Mouse (Mus musculus) forebrain, postnatal 0 days (tissue): ENCODE results near the gene Cntn5. TPM values are rescaled to one million over a fixed set of nuclear protein-coding genes. Genes with fewer than 3 reads are reported as not detected.

Source experiments
- ATAC-seq: fragments of 200-750 bp; cut with Nextera tagmentation; 2 replicates; pipeline ENCODE4 v1.8.0; 2017; ENCODE audit warnings: mild to moderate bottlenecking, moderate library complexity
- DNase-seq: peaks from one replicate; pipeline ENCODE4 v3.0.0-alpha.2; 2015
- H3K27ac ChIP-seq: fragments of 300-500 bp; sonication (generic); 2 replicates; pipeline ENCODE4 v1.5.1; 2014; ENCODE audit warnings: low read depth, mild to moderate bottlenecking, antibody characterized with exemption, low read length, moderate library complexity, mixed read lengths
- H3K27me3 ChIP-seq: fragments of 300-500 bp; sonication (generic); 2 replicates; pipeline ENCODE4 v1.6.1; 2014; ENCODE audit warnings: mild to moderate bottlenecking, low read length, mixed read lengths; ENCODE audit not compliant: insufficient read depth
- H3K36me3 ChIP-seq: fragments of 300-500 bp; sonication (generic); 2 replicates; pipeline ENCODE4 v1.6.1; 2014; ENCODE audit warnings: mild to moderate bottlenecking, moderate library complexity; ENCODE audit not compliant: insufficient read depth
- H3K4me1 ChIP-seq: fragments of 300-500 bp; sonication (generic); 2 replicates; pipeline ENCODE4 v1.6.1; 2014; ENCODE audit warnings: antibody characterized with exemption; ENCODE audit not compliant: insufficient read depth
- H3K4me2 ChIP-seq: fragments of 300-500 bp; sonication (generic); 2 replicates; pipeline ENCODE4 v1.6.1; 2014; ENCODE audit warnings: low read depth, mild to moderate bottlenecking, moderate library complexity
- H3K4me3 ChIP-seq: fragments of 300-500 bp; sonication (generic); 2 replicates; pipeline ENCODE4 v1.5.1; 2014; ENCODE audit warnings: low read depth, low read length, mixed read lengths
- H3K9ac ChIP-seq: fragments of 300-500 bp; sonication (generic); 2 replicates; pipeline ENCODE4 v1.6.1; 2014; ENCODE audit warnings: mild to moderate bottlenecking
- H3K9me3 ChIP-seq: fragments of 300-500 bp; sonication (generic); 2 replicates; pipeline ENCODE4 v1.6.1; 2016; ENCODE audit warnings: low read length
- CTCF ChIP-seq: sonication (generic); IDR thresholded peaks from 2 replicates; pipeline ENCODE4 v1.5.1; 2016; ENCODE audit warnings: antibody characterized with exemption, control low read depth, low read depth
- WGBS: fragments of 180-500 bp; shearing (Covaris S2); extraction: QIAGEN DNeasy Blood & Tissue Kit; methylation state at CpG from one replicate; pipeline ENCODE4 v1.1.7; 2014; 5-methylcytosine and 5-hydroxymethylcytosine counted together
- polyA plus RNA-seq: library from polyadenylated mRNA; unstranded; fragments of >200 nt; fragmentation: Nextera tagmentation; extraction: Ambion mirVana; gene quantifications from 2 replicates; pipeline ENCODE4 v1.2.1, GENCODE M21; 2015
- total RNA-seq: library from RNA; depleted of rRNA; stranded (reverse); fragments of >200 nt; gene quantifications from 2 replicates; pipeline ENCODE4 v1.2.3, GENCODE M21; 2014

Cntn5 gene
- total and polyA plus RNA-seq, 2 experiments from 2014 or later = 15.5 to 25.9 TPM

GRCm38 (mm10) chr9:10713641-10714040, 190.9 kb downstream of the Cntn5 start:
- TF ChIP-seq CTCF = no peak
- no peaks in the 10 kb centered on the region for H3K9me3 ChIP-seq
- H3K9ac ChIP-seq = no peak overlapping the region
- no peaks in the 10 kb centered on the region for H3K27me3 ChIP-seq
- H3K4me2 ChIP-seq = no peak overlapping the region
- no peak for ATAC-seq
- H3K4me3 ChIP-seq = no peak overlapping the region
- DNase-seq = no peak
- 22% methylated on average over 1 of the region's 1 CpGs for WGBS
- H3K36me3 ChIP-seq = no peaks in the 10 kb centered on the region
- H3K4me1 ChIP-seq = no peaks in the 10 kb centered on the region
- no peak overlapping the region for H3K27ac ChIP-seq

GRCm38 (mm10) chr9:10681646-10682045, 222.9 kb downstream of the Cntn5 start:
- no peak overlapping the region for H3K9ac ChIP-seq
- H3K4me1 ChIP-seq = no peaks in the 10 kb centered on the region
- H3K4me2 ChIP-seq = no peak overlapping the region
- DNase-seq (no peak), ATAC-seq (no peak)
- H3K4me3 ChIP-seq = no peak overlapping the region
- H3K27ac ChIP-seq = no peak overlapping the region
- no peaks in the 10 kb centered on the region for H3K36me3 ChIP-seq
- TF ChIP-seq CTCF = no peak
- no peaks in the 10 kb centered on the region for H3K27me3 ChIP-seq
- H3K9me3 ChIP-seq = no peaks in the 10 kb centered on the region

GRCm38 (mm10) chr9:10681181-10681580, 223.4 kb downstream of the Cntn5 start:
- Histone ChIP-seq H3K36me3 (no peaks in the 10 kb centered on the region), H3K4me2 (no peak overlapping the region), H3K4me1 (no peaks in the 10 kb centered on the region), H3K9ac (no peak overlapping the region), H3K27me3 (no peaks in the 10 kb centered on the region), H3K27ac (no peak overlapping the region), H3K9me3 (no peaks in the 10 kb centered on the region), H3K4me3 (no peak overlapping the region)
- 38% methylated on average over 3 of the region's 3 CpGs for WGBS
- TF ChIP-seq CTCF = no peak
- ATAC-seq = no peak
- DNase-seq = no peak

GRCm38 (mm10) chr9:10668676-10669075, 235.9 kb downstream of the Cntn5 start:
- no peaks in the 10 kb centered on the region for H3K27me3 ChIP-seq
- no peak overlapping the region for H3K27ac ChIP-seq
- ATAC-seq (no peak), DNase-seq (no peak)
- H3K4me1 ChIP-seq = no peaks in the 10 kb centered on the region
- no peak overlapping the region for H3K9ac ChIP-seq
- WGBS = 62% methylated on average over 3 of the region's 3 CpGs
- no peak overlapping the region for H3K4me2 ChIP-seq
- H3K4me3 ChIP-seq = no peak overlapping the region
- no peaks in the 10 kb centered on the region for H3K9me3 ChIP-seq
- no peak for TF ChIP-seq CTCF
- H3K36me3 ChIP-seq = no peaks in the 10 kb centered on the region

GRCm38 (mm10) chr9:10667438-10667837, 237.1 kb downstream of the Cntn5 start:
- no peak for TF ChIP-seq CTCF
- no peaks in the 10 kb centered on the region for H3K9me3 ChIP-seq
- H3K4me2 ChIP-seq = no peak overlapping the region
- H3K27ac ChIP-seq = no peak overlapping the region
- WGBS = 44% methylated on average over 4 of the region's 4 CpGs
- H3K4me1 ChIP-seq = no peaks in the 10 kb centered on the region
- DNase-seq (no peak), ATAC-seq (no peak)
- H3K36me3 ChIP-seq = no peaks in the 10 kb centered on the region
- no peaks in the 10 kb centered on the region for H3K27me3 ChIP-seq
- H3K9ac ChIP-seq = no peak overlapping the region
- no peak overlapping the region for H3K4me3 ChIP-seq

- H3K27ac ChIP-seq = no peak overlapping the region
- no peaks in the 10 kb centered on the region for H3K9me3 ChIP-seq
- no peak overlapping the region for H3K9ac ChIP-seq
- no peaks in the 10 kb centered on the region for H3K4me1 ChIP-seq
- no peak overlapping the region for H3K4me3 ChIP-seq
- H3K36me3 ChIP-seq = no peaks in the 10 kb centered on the region
- H3K4me2 ChIP-seq = no peak overlapping the region
- DNase-seq (no peak), ATAC-seq (no peak)
- no peak for TF ChIP-seq CTCF
- no peaks in the 10 kb centered on the region for H3K27me3 ChIP-seq
These were observed 238.8 kb downstream of the Cntn5 start for GRCm38 (mm10) chr9:10665756-10666155.

GRCm38 (mm10) chr9:10663101-10663500, 241.5 kb downstream of the Cntn5 start:
- Histone ChIP-seq H3K27me3 (no peaks in the 10 kb centered on the region), H3K27ac (no peak overlapping the region), H3K4me1 (no peaks in the 10 kb centered on the region), H3K9me3 (no peaks in the 10 kb centered on the region), H3K4me2 (no peak overlapping the region), H3K9ac (no peak overlapping the region), H3K36me3 (no peaks in the 10 kb centered on the region), H3K4me3 (no peak overlapping the region)
- TF ChIP-seq CTCF = no peak
- DNase-seq = peak; percentile 48
- ATAC-seq = peak; percentile 54; the same call in 1 of the 2 replicates
- 52% methylated on average over 2 of the region's 2 CpGs for WGBS

GRCm38 (mm10) chr9:10659478-10659877, 245.1 kb downstream of the Cntn5 start:
- H3K27me3 ChIP-seq = no peaks in the 10 kb centered on the region
- peak; percentile 58; the same call in 1 of the 2 replicates for ATAC-seq
- WGBS = 14% methylated on average over 1 of the region's 1 CpGs
- no peaks in the 10 kb centered on the region for H3K9me3 ChIP-seq
- no peaks in the 10 kb centered on the region for H3K4me1 ChIP-seq
- TF ChIP-seq CTCF = no peak
- no peak for DNase-seq
- H3K36me3 ChIP-seq = no peaks in the 10 kb centered on the region
- H3K4me2 ChIP-seq = no peak overlapping the region
- no peak overlapping the region for H3K4me3 ChIP-seq
- no peak overlapping the region for H3K9ac ChIP-seq
- no peak overlapping the region for H3K27ac ChIP-seq
